Mouse (Mus musculus) limb, embryonic 14.5 days (tissue): ENCODE measurements around the gene Pdcd5. TPM values are rescaled to one million over a fixed set of nuclear protein-coding genes. Genes with fewer than 3 reads are reported as not detected.

Source experiments
- ATAC-seq: fragments of 200-750 bp; cut with Nextera tagmentation; 2 replicates; pipeline ENCODE4 v1.8.0; 2017; ENCODE audit warnings: low read depth, moderate number of reproducible peaks, moderate TSS enrichment; ENCODE audit not compliant: low FRiP score
- DNase-seq: peaks from one replicate; pipeline ENCODE4 v3.0.0-alpha.2; 2015; ENCODE audit warnings: low spot score
- H3K27ac ChIP-seq: fragments of 300-500 bp; sonication (generic); replicated peaks from 2 replicates; pipeline ENCODE4 v1.5.1; 2014; ENCODE audit warnings: low read depth, mild to moderate bottlenecking, low read length, moderate library complexity, mixed read lengths
- H3K27me3 ChIP-seq: fragments of 300-500 bp; sonication (generic); 2 replicates; pipeline ENCODE4 v1.6.1; 2014; ENCODE audit warnings: low read length, mixed read lengths; ENCODE audit not compliant: control insufficient read depth, insufficient read depth
- H3K36me3 ChIP-seq: fragments of 300-500 bp; sonication (generic); 2 replicates; pipeline ENCODE4 v1.6.1; 2014; ENCODE audit warnings: mild to moderate bottlenecking, low read length, moderate library complexity, mixed read lengths; ENCODE audit not compliant: control insufficient read depth, insufficient read depth
- H3K4me1 ChIP-seq: fragments of 300-500 bp; sonication (generic); 2 replicates; pipeline ENCODE4 v1.6.1; 2014; ENCODE audit warnings: antibody characterized with exemption, low read length, mixed read lengths; ENCODE audit not compliant: control insufficient read depth, insufficient read depth
- H3K4me2 ChIP-seq: fragments of 300-500 bp; sonication (generic); replicated peaks from 2 replicates; pipeline ENCODE4 v1.6.1; 2014; ENCODE audit warnings: low read depth, mild to moderate bottlenecking, low read length, moderate library complexity; ENCODE audit not compliant: severe bottlenecking
- H3K4me3 ChIP-seq: fragments of 300-500 bp; sonication (generic); replicated peaks from 2 replicates; pipeline ENCODE4 v1.5.1; 2014; ENCODE audit warnings: low read length
- H3K9ac ChIP-seq: fragments of 300-500 bp; sonication (generic); 2 replicates; pipeline ENCODE4 v1.6.1; 2014; ENCODE audit warnings: mild to moderate bottlenecking, low read depth, low read length, moderate library complexity; ENCODE audit not compliant: severe bottlenecking
- H3K9me3 ChIP-seq: fragments of 300-500 bp; sonication (generic); 2 replicates; pipeline ENCODE4 v1.6.1; 2016; ENCODE audit warnings: low read length; ENCODE audit not compliant: control insufficient read depth
- POLR2A ChIP-seq: fragments of 200-500 bp; IDR thresholded peaks from 2 replicates; pipeline ENCODE4 v1.8.0; 2012; ENCODE audit warnings: inconsistent platforms, mild to moderate bottlenecking, moderate library complexity, borderline replicate concordance; ENCODE audit not compliant: insufficient read depth, insufficient read length; ENCODE audit errors: extremely low read depth
- WGBS: fragments of 180-500 bp; shearing (Covaris S2); extraction: QIAGEN DNeasy Blood & Tissue Kit; methylation state at CpG from one replicate; pipeline ENCODE4 v1.1.7; 2014; 5-methylcytosine and 5-hydroxymethylcytosine counted together
- polyA plus RNA-seq, 2 experiments: library from polyadenylated mRNA; depleted of rRNA in 1 of 2; stranded (reverse) in 1 of 2; unstranded in 1 of 2; fragments of >200 nt; fragmentation: Nextera tagmentation in 1 of 2; extraction: Ambion mirVana in 1 of 2; gene quantifications; 2 replicates each; pipeline versions ENCODE4 v1.2.1 to v1.2.3; 2012 to 2014

Gene Pdcd5
- polyA plus RNA-seq, 2 experiments, result 201 to 293 TPM

GRCm38 (mm10) chr7:35678976-35679375 lies 31.7 kb upstream of the Pdcd5 start:
- DNase-seq (no peak), ATAC-seq (no peak)
- no peak for TF ChIP-seq POLR2A
- no peaks in the 10 kb centered on the region for H3K27me3 ChIP-seq
- H3K4me1 ChIP-seq, result no peaks in the 10 kb centered on the region
- H3K27ac ChIP-seq, result no peak overlapping the region
- H3K9ac ChIP-seq, result no peak overlapping the region
- H3K9me3 ChIP-seq, result no peaks in the 10 kb centered on the region
- no peaks in the 10 kb centered on the region for H3K36me3 ChIP-seq
- no peak overlapping the region for H3K4me3 ChIP-seq
- H3K4me2 ChIP-seq, result no peak overlapping the region
- 76% methylated on average over 4 of the region's 4 CpGs for WGBS

- H3K9me3 ChIP-seq, result no peaks in the 10 kb centered on the region
- no peaks in the 10 kb centered on the region for H3K36me3 ChIP-seq
- H3K4me2 ChIP-seq, result no peak overlapping the region
- TF ChIP-seq POLR2A, result no peak
- DNase-seq, result peak; percentile 45
- 57% methylated on average over 18 of the region's 18 CpGs for WGBS
- H3K27me3 ChIP-seq, result no peaks in the 10 kb centered on the region
- H3K27ac ChIP-seq, result peak overlapping the region; percentile 39
- peak; percentile 57; the same call in 1 of the 2 replicates for ATAC-seq
- no peak overlapping the region for H3K4me3 ChIP-seq
- no peaks in the 10 kb centered on the region for H3K4me1 ChIP-seq
- no peak overlapping the region for H3K9ac ChIP-seq
Observed at GRCm38 (mm10) chr7:35668066-35669041, 21.0 kb upstream of the Pdcd5 start.

GRCm38 (mm10) chr7:35663790-35664376 lies 16.6 kb upstream of the Pdcd5 start:
- Histone ChIP-seq H3K27ac (no peak overlapping the region), H3K4me2 (no peak overlapping the region), H3K9me3 (no peaks in the 10 kb centered on the region), H3K4me1 (no peaks in the 10 kb centered on the region), H3K4me3 (no peak overlapping the region), H3K9ac (no peak overlapping the region), H3K27me3 (no peaks in the 10 kb centered on the region), H3K36me3 (no peaks in the 10 kb centered on the region)
- TF ChIP-seq POLR2A, result no peak
- DNase-seq, result no peak
- 58% methylated on average over 16 of the region's 16 CpGs for WGBS
- ATAC-seq, result peak; percentile 37; the same call in 1 of the 2 replicates

GRCm38 (mm10) chr7:35659173-35659572 lies 11.9 kb upstream of the Pdcd5 start:
- DNase-seq, result no peak
- Histone ChIP-seq H3K27me3 (no peaks in the 10 kb centered on the region), H3K4me1 (no peaks in the 10 kb centered on the region), H3K4me2 (no peak overlapping the region), H3K4me3 (no peak overlapping the region), H3K9me3 (no peaks in the 10 kb centered on the region), H3K27ac (no peak overlapping the region), H3K9ac (no peak overlapping the region), H3K36me3 (no peaks in the 10 kb centered on the region)
- TF ChIP-seq POLR2A, result no peak
- no peak for ATAC-seq
- 60% methylated on average over 3 of the region's 3 CpGs for WGBS

GRCm38 (mm10) chr7:35657829-35658228 lies 10.5 kb upstream of the Pdcd5 start:
- Histone ChIP-seq H3K36me3 (no peaks in the 10 kb centered on the region), H3K9ac (no peak overlapping the region), H3K9me3 (no peaks in the 10 kb centered on the region), H3K4me2 (no peak overlapping the region), H3K4me3 (no peak overlapping the region), H3K27ac (no peak overlapping the region), H3K27me3 (no peaks in the 10 kb centered on the region), H3K4me1 (no peaks in the 10 kb centered on the region)
- no peak for TF ChIP-seq POLR2A
- DNase-seq (no peak), ATAC-seq (no peak)
- 57% methylated on average over 6 of the region's 6 CpGs for WGBS
